Mouse (Mus musculus) right cerebral cortex, postnatal 10 days (tissue): Measurements from ENCODE around the gene Tmem239.
A peak's percentile ranks its signal among the peaks of the same experiment; 100 is the strongest.

Source experiments
- DNase-seq, 2 experiments: peaks; one replicate each; pipeline ENCODE4 v3.0.0; 2021; ENCODE audit warnings: low spot score in 2 of 2

The Tmem239 gene

DNA sequence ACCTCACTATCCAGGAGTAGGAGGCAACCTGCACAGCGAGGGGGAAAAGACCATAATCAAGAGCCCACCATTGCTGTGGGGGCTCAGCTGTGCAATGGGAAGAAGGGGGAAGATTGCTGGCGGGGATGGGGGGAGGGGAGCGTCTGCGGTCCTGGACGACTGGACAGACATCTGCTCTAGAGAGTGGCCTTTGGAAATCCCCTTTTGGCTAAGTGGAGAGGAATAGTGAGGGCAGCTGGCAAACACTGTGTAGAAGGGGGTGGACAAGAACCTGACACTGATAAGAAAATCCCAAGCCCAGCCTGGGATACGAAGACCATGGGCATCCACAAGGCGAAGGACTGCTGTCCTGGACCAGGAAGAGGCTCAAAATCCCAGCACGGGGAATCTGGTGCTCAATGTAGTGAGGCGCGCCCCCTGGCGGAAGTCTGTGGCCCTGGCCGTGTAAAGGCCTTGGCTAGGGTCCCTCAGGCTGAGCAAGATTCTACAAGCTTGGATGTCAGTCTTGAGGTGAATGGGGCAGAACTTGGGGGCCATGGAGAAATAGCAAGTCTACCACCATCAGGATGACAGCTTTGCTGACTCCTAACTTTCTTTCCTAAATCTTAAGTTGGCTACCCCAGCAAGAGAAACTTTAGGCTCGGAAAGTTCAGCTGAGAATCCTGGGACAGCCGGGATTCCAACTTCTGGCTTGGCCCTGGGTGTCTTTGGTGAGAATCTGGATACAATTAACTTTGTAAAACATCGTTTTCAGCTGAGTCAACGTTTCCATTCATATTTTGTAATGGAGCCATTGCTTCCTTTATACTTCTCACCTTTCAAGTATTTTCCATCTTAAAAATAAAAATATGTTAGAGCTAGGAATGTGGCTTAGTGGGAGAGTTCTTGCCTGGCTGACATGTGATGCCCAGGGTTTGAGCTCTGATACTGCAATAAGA, 5.5 kb downstream of the Tmem239 start:
- peak; percentile 74 to 84 for DNase-seq

DNA sequence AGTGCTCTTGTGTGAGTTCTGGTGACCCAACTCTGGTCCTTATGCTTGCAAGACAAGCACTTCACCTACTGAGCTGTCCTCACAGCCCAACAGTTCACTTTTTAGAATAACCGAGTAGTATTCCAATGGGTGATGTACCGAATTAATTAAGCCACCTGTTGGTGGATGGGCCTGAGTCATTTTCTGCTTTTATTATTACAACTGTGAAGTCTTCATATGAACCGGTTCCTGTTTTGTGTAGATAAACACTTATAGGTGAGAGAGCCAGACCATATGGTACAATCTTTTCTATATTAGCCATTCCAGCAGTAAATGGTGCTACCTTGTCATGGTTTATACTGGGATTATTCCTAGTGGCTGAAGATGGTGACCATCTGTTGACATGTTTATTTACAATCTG, 6.5 kb downstream of the Tmem239 start:
- no peak for DNase-seq

DNA sequence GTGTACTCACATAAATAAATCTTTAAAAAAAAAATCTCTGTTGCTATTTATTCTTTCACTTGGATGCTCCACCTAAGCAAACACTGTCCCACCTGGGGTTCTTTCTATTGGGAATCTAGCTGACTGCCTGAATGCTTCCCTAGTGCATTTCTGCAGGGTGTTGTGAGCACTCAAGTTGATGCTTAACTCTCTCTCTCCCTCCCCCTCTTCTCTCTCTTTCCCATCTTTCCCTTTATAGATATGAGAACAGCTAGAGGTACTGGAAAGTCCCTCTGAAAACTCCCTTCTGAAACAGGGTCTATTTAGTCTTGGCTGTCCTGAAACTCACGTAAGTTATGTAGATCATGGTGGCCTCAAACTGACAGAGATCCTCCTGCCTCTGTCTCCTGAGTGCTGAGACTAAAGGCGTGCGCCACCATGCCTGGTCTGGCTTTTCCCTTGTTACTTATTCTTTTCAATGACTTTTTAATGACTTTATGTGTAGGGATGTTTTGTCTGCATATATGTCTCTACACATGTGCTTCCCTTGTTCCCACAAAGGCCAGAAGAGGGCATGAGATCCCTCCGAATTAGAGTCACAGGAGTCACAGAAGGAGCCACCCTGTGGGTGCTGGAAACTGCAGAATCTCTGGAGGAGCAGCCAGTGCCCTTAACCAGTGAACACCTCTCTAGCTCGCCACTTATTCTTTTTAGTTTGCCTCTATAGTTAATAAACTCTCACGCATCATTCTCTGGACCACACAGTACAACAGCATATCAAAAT, 8.0 kb downstream of the Tmem239 start:
- DNase-seq, result no peak

DNA sequence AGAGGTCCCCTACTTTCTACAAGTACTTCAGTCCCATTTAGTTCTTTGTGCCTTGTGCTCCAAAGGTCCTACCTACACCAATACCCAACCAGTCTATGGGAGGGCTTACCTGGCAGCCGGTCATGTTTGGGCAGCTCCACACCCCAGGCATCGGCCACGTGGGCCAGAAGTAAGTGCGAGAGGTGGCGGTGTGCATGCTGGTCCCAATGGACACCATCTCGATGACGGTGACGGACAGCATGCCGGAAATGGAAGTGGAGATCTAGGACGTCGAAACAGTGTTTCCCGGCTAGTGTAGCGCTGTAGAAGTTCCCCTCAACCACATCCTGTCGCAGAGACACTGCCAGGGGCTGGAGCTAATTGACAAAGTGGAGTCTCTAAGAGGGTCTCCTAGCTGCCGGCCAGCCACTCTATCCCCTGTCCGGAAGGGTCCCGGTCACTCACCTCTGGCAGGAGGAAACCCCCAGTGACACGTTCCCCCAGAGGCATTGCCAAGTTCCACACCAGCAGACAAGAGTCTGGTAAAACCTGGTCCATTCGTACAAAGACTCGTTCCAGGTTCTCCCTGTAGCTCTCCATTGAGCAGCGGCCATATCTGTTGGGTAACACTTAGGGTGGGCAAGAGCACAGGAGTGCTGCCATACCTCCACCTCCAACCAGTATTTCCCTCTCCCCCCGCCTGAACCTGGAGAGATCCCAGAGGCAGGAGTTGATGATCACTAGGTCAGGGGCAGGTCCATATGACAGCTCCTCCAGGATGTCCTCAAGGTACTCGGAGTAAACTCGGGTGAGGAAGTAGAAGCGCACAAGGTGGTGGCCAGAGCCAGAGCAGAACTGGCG, 15.7 kb downstream of the Tmem239 start:
- DNase-seq, result peak in 1 of 2 experiments; percentile 45

DNA sequence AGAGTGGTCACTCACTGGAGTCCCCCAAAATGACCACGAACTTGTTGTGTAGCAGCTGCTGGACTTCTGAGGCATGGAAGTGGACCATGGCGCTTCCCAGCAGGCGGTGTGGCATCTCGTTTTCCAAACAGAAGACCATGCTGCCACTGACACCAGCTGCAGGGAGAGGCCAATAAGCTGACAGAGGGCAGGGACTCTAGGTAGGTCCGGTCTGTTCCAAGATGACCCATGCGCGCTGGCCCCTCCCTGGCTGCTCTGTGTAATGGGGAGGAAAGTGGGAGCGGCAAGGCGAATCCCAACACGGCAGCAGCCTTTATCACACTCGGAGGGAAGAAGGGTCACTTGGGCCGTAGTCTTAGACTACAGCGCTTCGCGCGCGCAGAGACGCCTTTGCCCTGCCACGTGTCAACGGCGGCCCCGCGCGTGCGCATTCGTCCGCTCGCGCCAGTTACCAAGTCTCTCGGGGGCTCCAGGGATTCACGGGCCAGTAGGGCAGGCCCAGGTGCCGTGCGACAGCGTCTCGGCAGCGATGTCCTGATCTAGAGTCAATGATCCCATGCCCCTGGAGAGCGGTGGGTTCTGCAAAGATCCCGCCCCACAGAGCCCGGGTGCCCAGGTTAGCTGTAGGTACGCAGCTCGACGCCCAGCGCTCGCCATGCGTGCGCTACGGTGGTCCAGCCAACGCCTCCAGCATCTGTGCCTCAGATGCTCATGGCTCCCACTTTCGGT, 17.3 kb downstream of the Tmem239 start:
- DNase-seq, result peak; percentile 87 to 89

DNA sequence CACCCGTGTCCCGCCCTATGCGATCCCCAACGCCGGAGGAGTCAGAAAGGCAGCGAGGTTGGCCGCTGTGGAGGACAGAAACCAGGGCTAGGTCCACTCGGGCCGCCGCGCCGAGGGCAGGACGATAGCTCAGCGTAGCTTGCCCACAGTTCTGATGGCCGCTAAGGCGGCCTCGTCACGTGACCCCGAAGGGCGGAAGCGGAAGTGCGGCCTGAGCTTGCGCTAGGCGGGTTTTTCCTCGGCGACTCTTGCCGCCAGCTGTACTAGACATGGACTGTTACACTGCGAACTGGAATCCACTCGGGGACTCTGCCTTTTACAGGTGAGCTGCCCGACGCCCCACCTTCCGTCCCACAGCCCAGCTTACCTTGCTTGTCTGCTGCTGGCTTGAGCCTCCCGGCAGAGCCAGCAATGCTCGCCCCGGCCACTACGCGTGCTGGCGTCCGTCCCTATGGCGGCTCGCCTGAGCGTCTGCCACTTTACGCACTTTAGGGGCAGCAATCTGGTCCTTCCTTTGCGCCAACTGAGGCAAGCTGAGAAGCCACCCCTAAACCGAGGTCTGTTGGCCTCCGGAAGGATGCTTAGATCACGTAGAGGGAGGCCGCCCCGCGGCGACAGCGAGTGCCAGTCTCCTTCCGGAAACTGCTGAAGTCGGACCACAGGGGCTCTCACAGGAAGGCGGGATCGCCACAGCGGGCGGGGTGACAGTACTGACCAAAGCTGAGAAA, 18.0 kb downstream of the Tmem239 start, which contains the start of the genes Vps16 and Pced1a:
TSS of gene Vps16 (plus strand) at position 214 of the 728 bp plus-strand sequence.
TSS of gene Pced1a (minus strand) at position 576 of the 728 bp plus-strand sequence.
- DNase-seq, result peak; percentile 95

DNA sequence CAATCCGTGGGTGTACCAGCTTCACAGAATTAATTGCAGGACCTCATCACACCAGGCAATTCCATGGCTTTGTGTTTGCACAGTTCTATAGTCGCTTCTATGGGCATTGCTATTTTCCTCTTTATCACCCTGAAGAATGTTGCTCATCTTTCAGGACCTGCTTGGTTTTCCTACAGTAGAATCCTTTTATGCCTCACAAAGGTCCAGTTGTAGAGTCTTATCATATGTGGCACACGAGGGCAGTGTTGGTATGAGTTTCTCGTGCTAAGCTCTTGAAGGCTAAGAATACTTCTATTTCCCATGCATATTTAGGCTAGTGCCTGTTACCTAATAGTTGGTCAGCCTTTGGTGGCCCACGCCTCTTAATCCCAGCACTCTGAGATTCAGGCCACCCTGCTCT, 18.8 kb downstream of the Tmem239 start:
- no peak for DNase-seq

DNA sequence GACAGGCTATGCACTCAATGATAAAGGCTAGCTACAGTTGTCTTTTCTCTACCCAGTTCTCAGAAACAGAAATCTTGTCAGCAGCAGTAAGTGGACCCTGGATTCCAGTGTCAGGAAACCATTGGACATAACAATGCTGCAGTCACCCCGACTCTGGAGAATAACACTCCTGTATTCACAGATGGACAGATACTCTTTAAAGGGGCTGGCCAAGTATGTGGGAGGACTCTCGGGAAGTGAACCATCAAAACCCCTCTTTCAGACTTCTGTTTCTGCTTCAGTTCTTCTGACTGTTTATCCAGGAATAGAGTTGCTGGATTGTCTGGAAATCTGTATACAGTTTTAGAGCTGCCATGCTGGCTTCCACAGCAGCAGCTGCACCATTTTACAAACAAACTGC, 23.6 kb downstream of the Tmem239 start:
- no peak for DNase-seq

DNA sequence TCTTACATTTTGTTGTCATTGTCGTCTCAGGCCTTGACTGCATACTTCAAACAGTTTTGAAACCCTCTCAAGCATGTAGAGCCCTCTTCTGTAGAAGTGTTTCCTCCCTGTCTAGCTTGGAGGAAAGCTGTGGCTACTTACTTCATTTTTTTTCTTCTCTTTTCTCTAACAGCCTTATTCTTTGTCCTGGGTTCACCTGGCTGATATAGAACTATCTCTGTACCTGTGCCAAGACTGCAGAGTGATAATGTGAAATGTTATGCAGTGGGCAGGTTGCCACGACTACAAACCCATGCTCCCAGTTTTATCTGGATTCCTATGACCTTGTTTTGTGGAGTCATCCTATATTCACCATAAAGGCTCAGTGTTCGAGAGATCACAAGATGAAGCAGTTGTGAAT, 24.2 kb downstream of the Tmem239 start:
- DNase-seq, result no peak

DNA sequence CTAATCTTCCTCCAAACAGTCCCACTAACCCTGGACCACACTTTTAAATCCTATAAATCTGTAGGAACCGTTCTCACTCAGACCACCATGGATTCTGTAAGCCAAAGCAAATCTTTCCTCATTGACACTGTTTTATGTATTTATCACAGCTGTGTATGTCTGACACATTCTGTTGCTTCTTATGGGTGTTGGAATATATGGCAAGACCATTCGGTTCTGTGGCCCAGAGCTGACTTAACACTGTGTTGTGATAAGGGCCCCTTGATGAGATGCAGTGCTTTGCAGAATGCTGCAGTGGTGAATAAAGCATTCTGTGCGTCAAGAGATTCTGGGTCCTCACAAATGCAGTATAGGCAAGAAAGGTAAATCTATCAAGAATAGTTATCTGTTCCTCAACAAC, 25.9 kb downstream of the Tmem239 start:
- DNase-seq, result no peak

DNA sequence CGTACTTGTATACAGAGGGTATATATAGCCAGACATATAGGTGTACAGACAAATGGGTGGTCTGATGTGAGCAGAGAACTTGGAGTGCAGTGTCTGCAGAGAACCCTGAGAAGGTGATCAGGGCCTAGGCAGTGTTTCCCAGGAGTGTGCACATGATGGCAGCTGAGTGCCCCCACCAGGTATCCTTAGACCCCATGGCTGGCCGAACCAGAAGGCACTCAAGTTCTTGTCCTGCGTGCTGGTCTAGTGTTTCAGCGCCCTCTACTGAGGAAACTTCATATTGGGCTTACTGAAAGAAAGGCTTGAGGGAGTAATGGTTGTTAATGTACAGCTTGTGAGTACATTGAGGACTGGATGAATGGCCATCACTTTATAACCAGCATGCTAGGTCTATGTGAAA, 26.9 kb downstream of the Tmem239 start:
- peak; percentile 34 to 72 for DNase-seq

DNA sequence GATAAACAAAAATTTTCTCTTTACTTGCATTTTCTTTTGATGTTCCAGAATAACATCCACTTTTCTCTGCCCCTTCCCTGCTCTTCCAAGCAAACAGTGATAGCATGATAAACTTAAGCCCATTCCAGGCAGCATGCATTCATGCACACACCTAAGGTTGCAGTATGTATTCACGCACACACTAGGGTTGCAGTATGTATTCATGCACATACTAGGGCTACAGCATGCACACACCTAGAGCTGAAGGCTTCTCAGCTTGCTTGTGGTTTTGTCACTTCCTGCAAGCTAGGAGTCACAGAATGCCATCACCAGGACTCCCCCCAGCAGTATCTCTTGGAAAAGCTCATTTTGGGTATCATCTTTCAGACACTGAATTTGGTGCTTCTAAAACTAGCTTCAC, 30.5 kb downstream of the Tmem239 start:
- no peak for DNase-seq

DNA sequence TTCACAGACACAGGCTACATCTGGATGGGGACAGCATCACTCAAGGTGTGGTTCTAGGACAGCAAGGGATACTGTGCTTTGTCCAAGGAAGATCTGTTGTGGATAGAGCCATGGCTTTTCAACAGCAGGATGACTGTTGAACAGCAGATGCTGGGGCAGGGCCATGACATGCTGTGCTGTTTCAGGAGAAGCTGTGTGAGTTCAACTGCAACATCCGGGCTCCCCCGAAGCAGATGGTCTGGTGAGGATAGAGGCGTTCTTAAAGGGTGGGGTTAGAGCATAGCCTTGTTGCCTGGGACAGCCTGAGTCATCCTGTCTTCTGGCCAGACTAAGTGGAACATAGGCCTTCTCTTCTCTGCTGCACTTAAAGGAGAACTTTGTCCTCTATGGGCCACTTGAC, 32.6 kb downstream of the Tmem239 start:
- no peak for DNase-seq

DNA sequence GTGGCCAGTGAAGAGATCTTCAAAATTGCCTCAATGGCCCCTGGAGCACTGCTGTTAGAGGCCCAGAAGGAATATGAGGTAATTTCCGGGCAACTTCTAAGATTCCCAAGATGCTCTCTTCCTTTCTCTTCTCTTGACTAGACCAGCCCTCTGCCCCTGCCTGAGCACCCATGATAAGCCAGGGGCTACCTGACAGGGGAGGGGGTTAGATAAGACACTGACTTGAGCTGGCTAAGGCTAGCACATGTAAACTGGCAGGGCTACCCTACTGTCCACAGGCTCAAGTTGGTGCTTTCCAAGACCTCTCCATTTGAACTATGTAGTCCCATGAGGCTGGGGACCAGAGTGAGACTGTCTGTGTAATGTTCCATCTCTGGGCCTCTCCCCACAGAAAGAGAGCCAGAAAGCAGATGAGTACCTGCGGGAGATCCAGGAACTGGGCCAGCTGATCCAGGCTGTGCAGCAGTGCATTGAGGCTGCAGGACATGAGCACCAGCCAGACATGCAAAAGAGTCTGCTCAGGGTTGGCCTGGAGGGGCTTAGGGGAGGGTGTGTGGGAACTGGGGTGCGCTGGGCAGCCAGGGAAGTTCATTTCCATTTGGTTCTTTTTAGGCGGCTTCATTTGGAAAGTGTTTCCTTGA, 33.7 kb downstream of the Tmem239 start:
- DNase-seq, result no peak

DNA sequence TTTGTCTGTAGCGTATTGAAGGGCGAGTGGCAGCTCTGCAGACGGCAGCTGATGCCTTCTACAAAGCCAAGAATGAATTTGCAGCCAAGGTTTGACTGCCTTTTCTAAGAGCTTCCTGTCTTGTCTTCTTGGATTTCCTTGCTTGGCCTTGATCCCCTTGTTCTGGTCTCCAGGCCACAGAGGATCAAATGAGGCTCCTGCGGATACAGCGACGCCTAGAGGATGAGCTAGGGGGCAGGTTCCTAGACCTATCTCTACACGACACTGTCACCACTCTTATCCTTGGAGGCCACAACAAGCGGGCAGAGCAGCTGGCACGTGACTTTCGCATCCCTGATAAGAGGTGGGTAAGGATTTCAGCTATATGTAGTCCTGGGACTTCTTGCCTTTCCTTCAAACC, 35.9 kb downstream of the Tmem239 start:
- no peak for DNase-seq

DNA sequence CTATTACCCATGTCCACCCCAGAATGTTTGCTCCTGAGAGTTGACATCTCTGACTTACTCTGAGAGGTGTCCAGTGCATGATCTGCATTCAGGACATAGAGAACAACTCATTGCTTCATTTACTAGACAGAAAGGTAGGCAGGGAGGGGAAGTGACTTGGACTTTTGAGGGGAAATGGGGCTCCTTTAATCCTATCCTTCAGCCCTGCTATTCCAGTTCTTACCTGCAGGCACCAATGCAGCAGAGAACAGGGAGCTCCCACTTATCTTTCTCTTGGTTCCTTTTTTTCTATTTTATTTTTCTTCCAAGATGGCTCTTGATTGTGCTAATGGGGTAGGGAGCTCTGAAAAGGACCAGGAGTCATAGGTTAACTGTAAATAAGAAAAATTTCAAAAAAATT, 42.2 kb downstream of the Tmem239 start:
- no peak for DNase-seq

DNA sequence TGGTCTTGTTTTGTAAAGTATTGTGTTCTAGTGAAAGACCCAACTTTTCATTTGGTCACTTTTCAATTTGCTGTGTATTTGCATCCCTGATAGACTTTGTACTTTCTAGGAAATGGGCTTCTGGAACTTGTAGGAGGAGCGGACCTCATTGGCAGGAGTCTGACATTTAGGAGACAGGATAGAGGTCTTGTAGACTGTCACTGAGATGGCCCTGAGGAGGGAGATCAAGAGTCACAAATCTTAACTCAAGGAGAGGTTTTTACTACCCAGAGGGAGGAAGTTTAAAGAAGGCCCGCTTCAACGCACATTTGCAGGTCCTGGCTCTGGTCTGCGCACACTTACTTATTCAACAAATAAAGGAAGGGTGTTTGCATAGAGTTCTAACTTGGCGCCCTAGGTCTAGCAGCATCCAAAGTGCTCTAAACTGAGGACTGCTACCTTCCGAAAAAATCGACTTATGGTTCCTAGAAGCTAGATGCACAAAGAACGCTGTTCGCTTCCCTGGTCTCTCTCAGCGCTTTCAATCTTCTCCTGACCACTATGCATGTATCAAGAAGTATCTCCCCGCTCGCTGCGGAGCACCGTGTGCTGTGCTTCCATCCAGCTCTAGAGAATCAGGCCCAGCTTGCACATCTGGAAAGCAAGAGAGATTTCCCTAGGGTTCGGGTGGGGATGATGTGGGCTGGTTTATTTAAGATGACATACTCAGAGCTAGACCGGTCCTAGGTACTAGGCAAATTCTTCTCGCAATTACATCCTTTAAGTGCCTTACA, 42.9 kb downstream of the Tmem239 start:
- peak in 1 of 2 experiments; percentile 38 for DNase-seq

DNA sequence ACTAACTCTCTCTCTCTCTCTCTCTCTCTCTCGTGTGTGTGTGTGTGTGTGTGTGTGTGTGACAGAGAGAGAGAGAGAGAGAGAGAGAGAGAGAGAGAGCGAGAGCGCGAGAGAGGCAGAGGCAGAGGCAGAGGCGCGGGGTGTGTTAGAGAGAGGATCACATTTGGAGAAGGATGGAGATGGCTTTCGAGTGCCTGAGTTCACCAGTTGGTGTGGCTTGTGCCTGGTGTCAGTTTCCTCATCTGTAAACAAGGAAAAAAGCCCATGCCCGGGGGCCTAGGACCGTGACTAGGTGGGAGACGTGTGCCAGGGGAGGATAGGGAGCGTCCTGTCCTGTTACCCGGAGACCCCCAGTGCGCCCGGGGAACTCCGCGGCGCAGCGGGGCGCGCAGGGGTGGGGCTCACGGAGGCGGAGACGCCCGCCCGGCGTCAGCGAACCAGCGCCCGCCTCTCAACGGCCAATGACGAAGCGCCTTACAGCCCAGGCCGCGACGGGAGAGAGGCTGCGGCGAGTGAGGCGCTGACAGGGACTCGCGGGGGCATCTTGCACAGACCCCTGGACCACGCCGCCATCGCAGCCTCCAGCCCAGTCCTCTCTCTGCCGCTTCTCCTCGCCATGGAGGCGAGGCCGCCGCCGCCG, 43.6 kb downstream of the Tmem239 start, which contains the start of gene Ptpra:
TSS of gene Ptpra (plus strand) at position 485 of the 640 bp plus-strand sequence.
- DNase-seq, result peak; percentile 94 to 95

DNA sequence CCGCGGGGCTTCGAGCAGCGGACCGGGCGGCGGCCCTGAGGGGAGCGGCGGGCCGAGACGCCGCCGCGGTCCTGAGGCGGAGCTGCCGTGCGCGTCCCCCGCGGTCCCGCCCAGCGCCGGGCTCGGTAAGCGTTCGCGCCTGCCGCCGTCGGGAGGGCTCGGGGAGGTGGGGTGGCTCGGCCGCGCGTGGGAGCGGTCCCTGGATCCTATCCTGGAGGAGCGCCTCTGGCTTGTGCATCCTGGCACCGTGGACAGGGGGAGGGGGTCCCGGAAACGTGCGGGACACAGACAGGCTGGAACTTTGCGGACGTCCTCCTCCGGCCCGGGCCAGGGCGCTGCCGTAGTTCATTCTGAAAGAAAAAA, 44.1 kb downstream of the Tmem239 start:
- peak; percentile 78 to 80 for DNase-seq
